Mouse (Mus musculus): ENCODE data around the gene Bin2. TPM values are rescaled to one million over a fixed set of nuclear protein-coding genes. Genes with fewer than 3 reads are reported as not detected.

Bin2 gene
- 2.3 and 2.4 TPM in 2 replicates for polyA plus RNA-seq (2015; fragmentation: Nextera tagmentation; extraction: Ambion mirVana)

GRCm38 (mm10) chr15:100669337-100669736 is at the start of gene Bin2:
Bin2 (minus strand) TSS chr15:100669553.

DNA sequence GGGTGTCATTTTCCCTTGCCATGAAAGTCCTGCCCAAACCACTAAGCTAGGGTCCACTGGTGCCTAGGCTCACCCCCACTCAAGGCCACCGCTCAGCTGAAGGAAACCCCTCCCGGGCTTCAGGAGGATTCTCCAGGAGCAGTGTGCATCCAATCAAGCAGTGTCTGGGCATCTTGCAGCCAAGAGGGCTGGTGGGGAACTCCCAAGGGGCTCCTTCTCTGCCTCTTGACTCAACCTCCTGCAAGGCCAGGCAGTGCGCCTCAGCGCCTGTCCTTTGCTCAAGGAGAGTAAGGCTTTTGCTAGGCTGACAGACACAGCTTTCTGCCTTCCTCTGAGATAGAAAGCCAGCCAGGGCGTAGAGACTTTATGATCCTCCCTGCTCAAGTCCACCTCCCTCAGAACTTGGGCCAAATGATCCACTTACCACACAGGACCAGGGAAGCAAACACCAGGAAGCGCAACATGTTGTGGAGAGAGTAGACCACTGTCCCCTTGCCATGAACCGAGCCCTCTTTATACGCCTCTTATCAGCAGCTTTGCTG is 18.1 kb upstream of the Bin2 start, which contains the start of gene Cela1:
Gene Cela1 (minus strand): TSS at position 492 of the 542 bp plus-strand sequence.

DNA sequence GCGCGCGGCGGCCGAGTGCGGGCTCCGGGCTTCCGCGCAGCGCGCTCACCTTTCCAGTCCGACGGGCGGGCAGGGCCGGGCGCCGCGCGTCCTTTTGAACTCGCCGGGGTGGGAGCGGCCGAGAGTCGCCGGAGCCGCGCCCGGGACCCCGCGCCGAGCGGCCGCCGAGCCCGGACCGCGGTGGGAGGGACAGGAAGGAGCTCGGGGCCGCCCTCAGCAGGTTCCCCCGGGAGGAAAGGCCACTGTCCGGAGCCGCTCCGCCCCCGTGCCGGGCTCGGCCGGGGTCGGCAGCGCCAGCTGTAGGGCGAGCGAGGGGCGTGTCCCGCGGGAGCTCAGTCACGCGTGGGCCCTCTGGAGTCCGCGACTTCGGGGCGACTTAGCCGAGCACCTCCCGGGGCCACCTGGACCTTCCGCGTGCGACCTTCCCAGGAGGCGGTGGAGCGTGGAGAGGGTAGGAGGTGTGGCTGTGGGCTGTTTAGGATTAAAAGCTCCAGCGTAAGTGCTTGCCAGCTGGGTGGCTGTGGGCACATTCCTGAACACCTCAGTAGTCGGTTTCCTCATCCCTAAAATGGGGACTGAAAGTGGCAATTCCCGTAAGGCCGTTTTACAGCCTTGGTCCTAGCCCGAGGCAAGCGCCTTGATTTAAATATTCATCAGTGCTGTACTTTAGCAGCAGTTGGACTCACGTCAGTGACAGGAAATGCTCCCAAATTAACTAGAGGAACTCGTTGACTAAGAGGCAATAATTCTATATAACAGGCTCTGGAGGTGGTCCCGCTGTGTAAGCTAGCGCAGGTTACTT is 32.5 kb downstream of the Bin2 start, which contains the start of gene Smagp:
Gene Smagp (minus strand): TSS at position 241 of the 802 bp plus-strand sequence.

GRCm38 (mm10) chr15:100614996-100615824 is 54.1 kb downstream of the Bin2 start, which contains the start of gene Dazap2:
Dazap2 (plus strand) TSS chr15:100615349.

GRCm38 (mm10) chr15:100599276-100600046 is 69.9 kb downstream of the Bin2 start, which contains the start of gene Pou6f1:
Pou6f1 (minus strand) TSS chr15:100599984.

Small RNA genes within 50 kb of the gene (microRNA-seq; reads per million reads assigned to microRNA genes)
- not detected for gene Mir6961

Other genes with a start within 250 kb of the Bin2 start
- gene Gm5475, start 247.4 kb downstream of the Bin2 start, polyA plus RNA-seq (2015; fragmentation: Nextera tagmentation; extraction: Ambion mirVana) = 0.18 and 0.22 TPM in 2 replicates
- gene Slc11a2, start 244.5 kb downstream of the Bin2 start, polyA plus RNA-seq (2015; fragmentation: Nextera tagmentation; extraction: Ambion mirVana) = 17.0 and 17.7 TPM in 2 replicates
- gene Letmd1, start 200.5 kb downstream of the Bin2 start, polyA plus RNA-seq (2015; fragmentation: Nextera tagmentation; extraction: Ambion mirVana) = 49.2 and 51.9 TPM in 2 replicates
- gene Csrnp2, start 174.1 kb downstream of the Bin2 start, polyA plus RNA-seq (2015; fragmentation: Nextera tagmentation; extraction: Ambion mirVana) = 27.6 and 28.0 TPM in 2 replicates
- 27.6 and 30.8 TPM in 2 replicates for gene Tfcp2, start 117.5 kb downstream of the Bin2 start, polyA plus RNA-seq (2015; fragmentation: Nextera tagmentation; extraction: Ambion mirVana)
- 32.2 and 33.4 TPM in 2 replicates for gene Pou6f1, start 69.6 kb downstream of the Bin2 start, polyA plus RNA-seq (2015; fragmentation: Nextera tagmentation; extraction: Ambion mirVana)
- 149 and 155 TPM in 2 replicates for gene Dazap2, start 54.2 kb downstream of the Bin2 start, polyA plus RNA-seq (2015; fragmentation: Nextera tagmentation; extraction: Ambion mirVana)
- 4.0 and 5.0 TPM in 2 replicates for gene Smagp, start 32.6 kb downstream of the Bin2 start, polyA plus RNA-seq (2015; fragmentation: Nextera tagmentation; extraction: Ambion mirVana)
- gene Cela1, start 18.4 kb upstream of the Bin2 start, polyA plus RNA-seq (2015; fragmentation: Nextera tagmentation; extraction: Ambion mirVana) = 3.2 and 3.4 TPM in 2 replicates
- gene Galnt6, start 59.8 kb upstream of the Bin2 start, polyA plus RNA-seq (2015; fragmentation: Nextera tagmentation; extraction: Ambion mirVana) = 0.89 and 1.4 TPM in 2 replicates
- 26.7 and 28.3 TPM in 2 replicates for gene Slc4a8, start 92.2 kb upstream of the Bin2 start, polyA plus RNA-seq (2015; fragmentation: Nextera tagmentation; extraction: Ambion mirVana)
- 35.1 and 41.9 TPM in 2 replicates for gene Scn8a, start 200.3 kb upstream of the Bin2 start, polyA plus RNA-seq (2015; fragmentation: Nextera tagmentation; extraction: Ambion mirVana)

Data from neural tube, postnatal 0 days (tissue).